Mouse (Mus musculus) ES-E14 (cell line): ENCODE measurements around the gene Lztr1.

ENCODE experiments used
- CHD2 ChIP-seq: IDR thresholded peaks from 2 replicates; pipeline ENCODE4 v1.6.1; 2014; ENCODE audit warnings: mild to moderate bottlenecking, low read depth, low read length, inconsistent platforms
- HCFC1 ChIP-seq: IDR thresholded peaks from 2 replicates; pipeline ENCODE4 v1.6.1; 2012; ENCODE audit warnings: low read length, inconsistent platforms, borderline replicate concordance; ENCODE audit not compliant: insufficient read depth
- MAFK ChIP-seq: IDR thresholded peaks from 2 replicates; pipeline ENCODE4 v1.6.1; 2014; ENCODE audit warnings: mild to moderate bottlenecking, low read depth, low read length, inconsistent platforms; ENCODE audit not compliant: insufficient read depth
- ZC3H11A ChIP-seq: IDR thresholded peaks from 2 replicates; pipeline ENCODE4 v1.6.1; 2012; ENCODE audit warnings: low read depth, mild to moderate bottlenecking, inconsistent platforms, low read length, borderline replicate concordance

- TF ChIP-seq CHD2: no peak
- no peak for TF ChIP-seq HCFC1
- no peak for TF ChIP-seq MAFK
- no peak for TF ChIP-seq ZC3H11A
Observed at GRCm38 (mm10) chr16:17489469-17490111, 18.9 kb upstream of the Lztr1 start, which contains the start of gene Aifm3.
